Mouse (Mus musculus) kidney, adult 2 months (tissue): ENCODE measurements around the gene Cst13.

Source experiments
- CTCF ChIP-seq: fragments of 200-500 bp; conservative IDR thresholded peaks from 2 replicates; pipeline ENCODE4 v1.5.1; 2011; ENCODE audit warnings: low read depth, mild to moderate bottlenecking, control low read depth, low read length, moderate library complexity, mixed read lengths; ENCODE audit not compliant: insufficient read depth, insufficient read length
- POLR2A ChIP-seq: fragments of 200-500 bp; IDR thresholded peaks from one replicate; pipeline ENCODE4 v1.6.1; 2011; ENCODE audit warnings: low read depth, low read length, control low read depth

DNA sequence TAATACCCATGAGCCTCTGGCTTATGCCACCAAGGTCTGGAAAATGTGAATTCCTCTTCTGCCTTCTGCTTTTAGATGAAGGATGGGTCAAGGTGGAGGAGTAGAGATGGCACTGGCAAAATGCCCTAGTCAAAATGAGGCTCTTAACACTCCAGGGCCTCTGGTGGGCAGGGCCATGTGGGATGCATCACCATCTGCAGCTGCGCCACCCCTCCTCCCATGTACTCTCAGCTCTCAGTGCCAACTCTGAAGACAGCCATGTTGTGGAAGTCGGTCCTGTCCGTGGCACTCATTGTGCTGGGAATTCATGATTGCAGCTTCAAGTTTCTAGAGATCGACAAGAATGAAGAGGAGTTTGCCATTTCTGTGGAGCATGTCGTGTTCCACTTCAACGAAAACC lies 30.7 kb upstream of the Cst13 start, which contains the start of gene Cst12:
- no peak for TF ChIP-seq CTCF
- TF ChIP-seq POLR2A = no peak
